Mouse (Mus musculus) liver, postnatal 0 days (tissue): ENCODE results near the gene Zfp872.

Experiments used
- CTCF ChIP-seq: sonication (generic); IDR thresholded peaks from 2 replicates; pipeline ENCODE4 v1.5.1; 2016; ENCODE audit warnings: antibody characterized with exemption, low read depth
- EP300 ChIP-seq: IDR thresholded peaks from 2 replicates; pipeline ENCODE4 v1.6.1; 2016; ENCODE audit warnings: antibody characterized with exemption, low read depth, mild to moderate bottlenecking

DNA sequence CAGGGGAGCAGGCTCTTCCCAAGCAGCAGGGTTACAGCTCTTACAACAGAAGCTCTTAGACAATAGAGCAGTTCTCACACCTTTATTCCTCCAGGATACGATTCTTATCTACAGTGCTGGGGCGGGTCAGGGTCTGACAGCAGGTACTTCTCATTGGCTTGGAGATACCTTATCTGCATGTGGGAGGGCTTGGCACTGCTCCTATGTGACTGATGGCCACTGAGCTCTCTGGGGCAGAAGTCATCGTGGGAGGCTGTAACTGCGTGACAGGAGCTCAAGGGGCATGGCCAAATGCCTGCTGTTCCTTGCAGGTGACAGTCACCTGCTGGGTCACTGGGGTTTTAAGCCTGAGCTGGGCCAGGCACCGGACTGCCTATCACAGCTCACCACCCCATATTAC, 8.5 kb downstream of the Zfp872 start:
- TF ChIP-seq CTCF (no peak), EP300 (no peak)
